Mouse (Mus musculus): ENCODE data around the gene Ppp1r13b.

Gene Ppp1r13b

GRCm38 (mm10) chr12:111916514-111917217 is 8.8 kb upstream of the Ppp1r13b start:
- no peak for DNase-seq

- no peak for DNase-seq
These were observed 7.9 kb upstream of the Ppp1r13b start for GRCm38 (mm10) chr12:111915781-111916180.

- no peak for DNase-seq
These were observed 6.1 kb upstream of the Ppp1r13b start for GRCm38 (mm10) chr12:111914031-111914430.

- DNase-seq, result peak; percentile 25
These were observed 4.9 kb upstream of the Ppp1r13b start for GRCm38 (mm10) chr12:111912802-111913201.

- DNase-seq, result no peak
These were observed 3.9 kb upstream of the Ppp1r13b start for GRCm38 (mm10) chr12:111911796-111912195.

GRCm38 (mm10) chr12:111911171-111911760 is 3.4 kb upstream of the Ppp1r13b start:
- no peak for DNase-seq

GRCm38 (mm10) chr12:111908997-111909550 is 1.2 kb upstream of the Ppp1r13b start:
- no peak for DNase-seq

- peak; percentile 71 for DNase-seq
These were observed 454 bp downstream of the Ppp1r13b start for GRCm38 (mm10) chr12:111907421-111907891.

GRCm38 (mm10) chr12:111906309-111906875 is 1.5 kb downstream of the Ppp1r13b start:
- DNase-seq, result no peak

- no peak for DNase-seq
These were observed 5.4 kb downstream of the Ppp1r13b start for GRCm38 (mm10) chr12:111902488-111902887.

GRCm38 (mm10) chr12:111901105-111901875 is 6.6 kb downstream of the Ppp1r13b start:
- no peak for DNase-seq

GRCm38 (mm10) chr12:111899646-111900045 is 8.3 kb downstream of the Ppp1r13b start:
- DNase-seq, result no peak

- no peak for DNase-seq
These were observed 9.2 kb downstream of the Ppp1r13b start for GRCm38 (mm10) chr12:111898686-111899085.

- DNase-seq, result no peak
These were observed 10.8 kb downstream of the Ppp1r13b start for GRCm38 (mm10) chr12:111896908-111897661.

- no peak for DNase-seq
These were observed 13.8 kb downstream of the Ppp1r13b start for GRCm38 (mm10) chr12:111894082-111894481.

- DNase-seq, result no peak
These were observed 14.9 kb downstream of the Ppp1r13b start for GRCm38 (mm10) chr12:111892981-111893380.

- no peak for DNase-seq
These were observed 16.1 kb downstream of the Ppp1r13b start for GRCm38 (mm10) chr12:111891800-111892199.

GRCm38 (mm10) chr12:111889251-111889650 is 18.7 kb downstream of the Ppp1r13b start:
- DNase-seq, result no peak

GRCm38 (mm10) chr12:111888303-111888864 is 19.5 kb downstream of the Ppp1r13b start:
- no peak for DNase-seq

- DNase-seq, result no peak
These were observed 20.9 kb downstream of the Ppp1r13b start for GRCm38 (mm10) chr12:111887005-111887404.

GRCm38 (mm10) chr12:111882852-111883251 is 25.1 kb downstream of the Ppp1r13b start:
- DNase-seq, result no peak

GRCm38 (mm10) chr12:111882022-111882421 is 25.9 kb downstream of the Ppp1r13b start:
- no peak for DNase-seq
